Mouse (Mus musculus): ENCODE measurements around the gene Pheta2. TPM values are rescaled to one million over a fixed set of nuclear protein-coding genes. Genes with fewer than 3 reads are reported as not detected.

Pheta2 gene
- polyA plus RNA-seq, 1 experiment from 2014 or later, result 0.27 TPM

GRCm38 (mm10) chr15:82342543-82342935 lies 3.8 kb downstream of the Pheta2 start:
- in situ Hi-C loops (cut with MboI; ENCODE audit: low pct_unique_long_range_greater_than_20kb), result no loop called here
- ATAC-seq (no peak), DNase-seq (ENCODE audit: low read depth, low spot score) (no peak)
- H3K27me3 ChIP-seq, result no peaks in the 10 kb centered on the region
- ChIA-PET CTCF (no interaction called here), POLR2A (no interaction called here)
- TF ChIP-seq CTCF (IDR thresholded peaks at IDR 0.05), result no peak

GRCm38 (mm10) chr15:82343368-82344287 lies 4.9 kb downstream of the Pheta2 start:
- in situ Hi-C loops (cut with MboI; ENCODE audit: low pct_unique_long_range_greater_than_20kb), result no loop called here
- ChIA-PET CTCF (no interaction called here), POLR2A (no interaction called here)
- no peak for TF ChIP-seq CTCF (IDR thresholded peaks at IDR 0.05)
- DNase-seq (ENCODE audit: low read depth, low spot score) (no peak), ATAC-seq (no peak)
- H3K27me3 ChIP-seq, result no peaks in the 10 kb centered on the region

GRCm38 (mm10) chr15:82344971-82345370 lies 6.2 kb downstream of the Pheta2 start:
- CTCF ChIA-PET, result interaction anchor here (1.0 to 1.8 kb wide), 2 partner anchors 74 to 79 kb away, joined by 3 to 6 read pairs; no protein-coding TSS in a partner anchor
- ATAC-seq (no peak), DNase-seq (ENCODE audit: low read depth, low spot score) (no peak)
- no peaks in the 10 kb centered on the region for H3K27me3 ChIP-seq
- POLR2A ChIA-PET, result interaction anchor here (1.0 kb wide), 2 partner anchors 9 to 12 kb away, joined by 3 read pairs; no protein-coding TSS in a partner anchor
- TF ChIP-seq CTCF (IDR thresholded peaks at IDR 0.05), result no peak
- in situ Hi-C loops (cut with MboI; ENCODE audit: low pct_unique_long_range_greater_than_20kb), result no loop called here

- TF ChIP-seq CTCF (IDR thresholded peaks at IDR 0.05), result no peak
- ATAC-seq (peak; percentile 91), DNase-seq (ENCODE audit: low read depth, low spot score) (peak; percentile 89)
- ChIA-PET POLR2A (interaction anchor here (1.0 kb wide), 1 partner anchor 13 kb away, joined by 3 read pairs; no protein-coding TSS in a partner anchor), CTCF (interaction anchor here (1.0 to 1.8 kb wide), 3 partner anchors 75 to 84 kb away, joined by 3 to 6 read pairs (median 3); no protein-coding TSS in a partner anchor)
- H3K27me3 ChIP-seq, result no peaks in the 10 kb centered on the region
- in situ Hi-C loops (cut with MboI; ENCODE audit: low pct_unique_long_range_greater_than_20kb), result no loop called here
Measured at GRCm38 (mm10) chr15:82345820-82346470, 7.2 kb downstream of the Pheta2 start.

- no peak for TF ChIP-seq CTCF (IDR thresholded peaks at IDR 0.05)
- CTCF ChIA-PET, result interaction anchor here (0.7 to 1.8 kb wide), 3 partner anchors 71 to 85 kb away, joined by 3 to 6 read pairs (median 3); no protein-coding TSS in a partner anchor
- no peak for ATAC-seq
- in situ Hi-C loops (cut with MboI; ENCODE audit: low pct_unique_long_range_greater_than_20kb), result no loop called here
- H3K27me3 ChIP-seq, result no peaks in the 10 kb centered on the region
- POLR2A ChIA-PET, result interaction anchor here (0.6 to 1.2 kb wide), 2 partner anchors 11 to 688 kb away, joined by 3 read pairs; no protein-coding TSS in a partner anchor
- DNase-seq (ENCODE audit: low read depth, low spot score), result no peak
Measured at GRCm38 (mm10) chr15:82346580-82347302, 8.0 kb downstream of the Pheta2 start.

GRCm38 (mm10) chr15:82347303-82347676 lies 8.5 kb downstream of the Pheta2 start:
- in situ Hi-C loops (cut with MboI; ENCODE audit: low pct_unique_long_range_greater_than_20kb), result no loop called here
- CTCF ChIA-PET, result interaction anchor here (0.7 to 1.2 kb wide), 2 partner anchors 70 to 86 kb away, joined by 3 read pairs; no protein-coding TSS in a partner anchor
- H3K27me3 ChIP-seq, result no peaks in the 10 kb centered on the region
- no peak for ATAC-seq
- no peak for TF ChIP-seq CTCF (IDR thresholded peaks at IDR 0.05)
- no peak for DNase-seq (ENCODE audit: low read depth, low spot score)
- POLR2A ChIA-PET, result interaction anchor here (1.2 kb wide), 1 partner anchor 12 kb away, joined by 3 read pairs; no protein-coding TSS in a partner anchor

- no peak for TF ChIP-seq CTCF (IDR thresholded peaks at IDR 0.05)
- DNase-seq (ENCODE audit: low read depth, low spot score), result no peak
- ATAC-seq, result no peak
- no peaks in the 10 kb centered on the region for H3K27me3 ChIP-seq
- ChIA-PET POLR2A (interaction anchor here (1.2 kb wide), 1 partner anchor 12 kb away, joined by 3 read pairs; no protein-coding TSS in a partner anchor), CTCF (no interaction called here)
- in situ Hi-C loops (cut with MboI; ENCODE audit: low pct_unique_long_range_greater_than_20kb), result no loop called here
Measured at GRCm38 (mm10) chr15:82347852-82348251, 9.1 kb downstream of the Pheta2 start.

- no peak for TF ChIP-seq CTCF (IDR thresholded peaks at IDR 0.05)
- no peak for ATAC-seq
- in situ Hi-C loops (cut with MboI; ENCODE audit: low pct_unique_long_range_greater_than_20kb), result no loop called here
- H3K27me3 ChIP-seq, result no peaks in the 10 kb centered on the region
- no peak for DNase-seq (ENCODE audit: low read depth, low spot score)
- CTCF ChIA-PET, result no interaction called here
- POLR2A ChIA-PET, result no interaction called here
Measured at GRCm38 (mm10) chr15:82348258-82348998, 9.7 kb downstream of the Pheta2 start.

- CTCF ChIA-PET, result no interaction called here
- ATAC-seq, result no peak
- DNase-seq (ENCODE audit: low read depth, low spot score), result no peak
- TF ChIP-seq CTCF (IDR thresholded peaks at IDR 0.05), result no peak
- no peaks in the 10 kb centered on the region for H3K27me3 ChIP-seq
- in situ Hi-C loops (cut with MboI; ENCODE audit: low pct_unique_long_range_greater_than_20kb), result no loop called here
- POLR2A ChIA-PET, result no interaction called here
Measured at GRCm38 (mm10) chr15:82348999-82349341, 10.2 kb downstream of the Pheta2 start.

- ChIA-PET CTCF (no interaction called here), POLR2A (no interaction called here)
- no peak for DNase-seq (ENCODE audit: low read depth, low spot score)
- ATAC-seq, result no peak
- TF ChIP-seq CTCF (IDR thresholded peaks at IDR 0.05), result no peak
- in situ Hi-C loops (cut with MboI; ENCODE audit: low pct_unique_long_range_greater_than_20kb), result no loop called here
- no peaks in the 10 kb centered on the region for H3K27me3 ChIP-seq
Measured at GRCm38 (mm10) chr15:82350349-82350748, 11.6 kb downstream of the Pheta2 start.
